Mouse (Mus musculus): ENCODE measurements around the gene Nsl1. TPM values are rescaled to one million over a fixed set of nuclear protein-coding genes. Genes with fewer than 3 reads are reported as not detected.

Gene Nsl1
- polyA plus RNA-seq, 1 experiment from 2014 or later: 24.2 TPM

- WGBS (ENCODE audit: insufficient replicate concordance): 29% methylated on average over 4 of the region's 4 CpGs
- H3K36me3 ChIP-seq: no peaks in the 10 kb centered on the region
- H3K27me3 ChIP-seq (replicated peaks): peaks cover 5% of the 10 kb centered on the region; the same call in 1 of the 2 replicates
- no peak for ATAC-seq
- H3K27ac ChIP-seq: no peak overlapping the region
- H3K9ac ChIP-seq: no peak overlapping the region
- H3K4me1 ChIP-seq: 0 out of 2 replicates have a peak, but pooled peaks cover 5% of the 10 kb centered on the region
- no peak overlapping the region for H3K4me3 ChIP-seq
- no peaks in the 10 kb centered on the region for H3K9me3 ChIP-seq (replicated peaks)
- no peak overlapping the region for H3K4me2 ChIP-seq
Measured at GRCm38 (mm10) chr1:191035649-191036048, 27.2 kb upstream of the Nsl1 start.

DNA sequence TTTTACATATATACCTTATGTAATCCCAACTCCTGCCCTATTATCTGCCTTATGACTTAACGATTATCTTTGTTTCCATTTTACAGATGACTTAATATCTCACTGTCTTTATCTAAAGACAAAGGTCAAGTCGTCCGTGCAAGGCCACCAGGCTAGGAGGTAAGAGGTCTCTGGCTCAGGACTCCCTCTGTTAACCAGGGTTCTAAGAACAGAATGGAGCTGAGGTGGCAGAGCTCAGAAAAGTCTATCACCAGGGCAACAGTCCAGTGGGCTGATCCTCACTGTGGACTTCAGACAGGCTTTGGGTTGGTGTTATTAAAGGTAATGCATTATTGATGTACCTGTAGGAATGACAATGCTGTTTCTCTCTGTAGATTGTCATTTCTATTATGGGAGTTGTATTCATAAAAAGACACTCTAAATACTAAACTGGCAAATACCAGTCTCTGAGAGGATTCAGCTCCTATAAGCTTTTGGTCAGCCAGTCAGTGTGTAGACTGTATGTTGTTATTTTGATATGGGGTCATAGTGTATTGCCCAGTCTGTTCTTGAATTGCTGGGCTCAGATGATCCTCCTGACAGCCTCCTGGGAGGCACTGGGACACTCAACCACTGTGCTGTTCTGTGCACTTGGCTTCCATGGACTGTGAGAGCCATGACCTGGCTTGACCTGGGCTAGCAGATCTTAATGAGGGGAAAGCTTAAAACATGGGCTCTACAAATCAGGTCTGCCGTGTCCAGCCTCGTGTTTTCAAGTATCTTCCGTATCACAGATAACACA is 26.1 kb upstream of the Nsl1 start, which contains the start of gene Spata45:
Gene Spata45, plus strand, starts transcription at position 86 of the 781 bp plus-strand sequence.
- Histone ChIP-seq H3K9ac (no peak within 1 kb of the TSS), H3K36me3 (no peaks in the 10 kb centered on the region), H3K9me3 (replicated peaks) (no peaks in the 10 kb centered on the region), H3K27ac (no peak within 1 kb of the TSS), H3K4me1 (no peaks in the 10 kb centered on the region), H3K4me2 (no peak within 1 kb of the TSS), H3K4me3 (no peak within 1 kb of the TSS), H3K27me3 (replicated peaks) (peaks cover 5% of the 10 kb centered on the region; the same call in 1 of the 2 replicates)
- 54% methylated on average over 6 of the region's 6 CpGs for WGBS (ENCODE audit: insufficient replicate concordance)
- no peak for ATAC-seq

GRCm38 (mm10) chr1:191037999-191038398 is 24.8 kb upstream of the Nsl1 start:
- peaks cover 7% of the 10 kb centered on the region for H3K4me1 ChIP-seq
- no peak overlapping the region for H3K27ac ChIP-seq
- no peak overlapping the region for H3K9ac ChIP-seq
- H3K27me3 ChIP-seq (replicated peaks): peaks cover 5% of the 10 kb centered on the region; the same call in 1 of the 2 replicates
- H3K9me3 ChIP-seq (replicated peaks): no peaks in the 10 kb centered on the region
- ATAC-seq: no peak
- no peak overlapping the region for H3K4me2 ChIP-seq
- H3K36me3 ChIP-seq: no peaks in the 10 kb centered on the region
- H3K4me3 ChIP-seq: no peak overlapping the region
- 79% methylated on average over 4 of the region's 4 CpGs for WGBS (ENCODE audit: insufficient replicate concordance)

- Histone ChIP-seq H3K9me3 (replicated peaks) (no peaks in the 10 kb centered on the region), H3K9ac (no peak overlapping the region), H3K4me3 (no peak overlapping the region), H3K27ac (no peak overlapping the region), H3K4me1 (peaks cover 26% of the 10 kb centered on the region), H3K36me3 (no peaks in the 10 kb centered on the region), H3K4me2 (no peak overlapping the region), H3K27me3 (replicated peaks) (no peaks in the 10 kb centered on the region)
- ATAC-seq: no peak
Measured at GRCm38 (mm10) chr1:191041352-191041751, 21.5 kb upstream of the Nsl1 start.

GRCm38 (mm10) chr1:191042106-191042505 is 20.7 kb upstream of the Nsl1 start:
- 81% methylated on average over 5 of the region's 5 CpGs for WGBS (ENCODE audit: insufficient replicate concordance)
- no peaks in the 10 kb centered on the region for H3K36me3 ChIP-seq
- no peak overlapping the region for H3K27ac ChIP-seq
- no peaks in the 10 kb centered on the region for H3K27me3 ChIP-seq (replicated peaks)
- no peak overlapping the region for H3K4me2 ChIP-seq
- no peak overlapping the region for H3K9ac ChIP-seq
- peaks cover 26% of the 10 kb centered on the region for H3K4me1 ChIP-seq
- no peaks in the 10 kb centered on the region for H3K9me3 ChIP-seq (replicated peaks)
- no peak overlapping the region for H3K4me3 ChIP-seq
- ATAC-seq: no peak

DNA sequence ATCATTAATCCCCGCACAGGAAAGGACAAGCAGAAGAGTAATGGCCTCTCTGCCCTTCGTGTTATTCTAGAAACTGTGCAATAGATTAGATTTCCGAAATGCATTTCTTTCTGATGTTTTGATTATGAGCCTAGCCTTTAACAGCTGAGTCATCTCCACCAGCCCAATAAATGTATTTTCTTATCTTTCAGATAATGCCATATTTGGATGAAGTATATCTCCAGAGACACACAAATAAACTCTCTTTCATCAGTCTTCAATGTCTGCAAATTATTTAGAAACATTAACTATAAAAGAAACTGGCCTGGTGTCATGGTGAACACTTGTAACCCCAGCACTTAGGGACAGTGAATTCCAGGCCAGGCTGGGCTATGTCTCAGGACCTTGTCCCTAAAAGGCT is 20.1 kb upstream of the Nsl1 start:
- Histone ChIP-seq H3K9ac (no peak overlapping the region), H3K27ac (no peak overlapping the region), H3K4me1 (peaks cover 26% of the 10 kb centered on the region), H3K4me3 (no peak overlapping the region), H3K9me3 (replicated peaks) (no peaks in the 10 kb centered on the region), H3K36me3 (no peaks in the 10 kb centered on the region), H3K27me3 (replicated peaks) (no peaks in the 10 kb centered on the region), H3K4me2 (no peak overlapping the region)
- no peak for ATAC-seq
- WGBS (ENCODE audit: insufficient replicate concordance): 55% methylated on average over 3 of the region's 3 CpGs

DNA sequence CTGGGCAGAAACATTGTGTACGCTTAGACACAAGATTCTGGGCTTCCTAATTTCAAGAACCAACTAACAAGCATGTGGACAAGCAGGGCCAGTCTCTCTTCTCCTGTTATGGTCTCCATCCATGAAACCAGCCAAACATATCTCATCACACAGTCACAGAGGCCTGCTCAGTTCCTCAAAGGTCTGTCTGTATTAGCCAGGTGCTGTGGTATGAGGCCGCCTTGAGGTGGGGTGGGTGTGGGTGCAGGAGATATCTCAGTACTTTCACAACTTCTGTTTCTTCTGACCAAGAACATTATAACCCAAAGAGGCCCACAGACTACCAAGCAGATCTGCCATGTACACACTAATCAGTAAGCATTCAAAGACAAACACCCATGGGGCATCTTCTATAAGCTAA is 17.5 kb upstream of the Nsl1 start:
- ATAC-seq: peak; percentile 86
- WGBS (ENCODE audit: insufficient replicate concordance): 68% methylated on average over 2 of the region's 2 CpGs

DNA sequence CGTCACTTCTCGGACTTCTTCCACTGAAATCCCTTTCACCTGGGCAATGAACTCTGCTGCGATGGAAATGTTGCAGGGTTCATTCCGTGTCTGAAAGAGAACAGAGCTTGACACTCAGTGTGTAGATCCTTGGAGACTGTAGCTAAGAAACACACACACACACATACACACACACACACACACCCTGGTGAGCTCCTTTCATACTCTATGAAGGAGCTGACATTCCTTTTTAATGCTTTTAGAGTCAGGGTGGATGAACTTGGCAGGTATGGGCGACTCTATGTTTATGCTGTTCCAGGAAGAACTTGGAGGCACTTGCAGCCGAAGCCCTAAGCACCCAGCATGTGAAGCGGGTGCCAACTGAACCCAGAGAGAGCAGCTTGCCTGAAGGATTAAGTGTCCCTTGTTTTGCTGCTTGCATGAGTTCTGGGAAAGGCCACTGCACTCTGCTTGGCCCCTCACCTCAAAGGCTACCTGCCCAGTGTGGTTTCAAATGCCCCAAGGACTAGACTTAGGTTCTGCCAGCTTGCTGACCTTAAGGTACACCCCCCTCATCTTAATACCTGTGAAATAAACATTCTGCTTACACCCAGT is 16.5 kb upstream of the Nsl1 start:
- H3K27me3 ChIP-seq (replicated peaks): no peaks in the 10 kb centered on the region
- no peak overlapping the region for H3K9ac ChIP-seq
- peaks cover 26% of the 10 kb centered on the region for H3K4me1 ChIP-seq
- no peak overlapping the region for H3K27ac ChIP-seq
- WGBS (ENCODE audit: insufficient replicate concordance): 76% methylated on average over 7 of the region's 7 CpGs
- no peaks in the 10 kb centered on the region for H3K36me3 ChIP-seq
- H3K4me2 ChIP-seq: no peak overlapping the region
- no peak for ATAC-seq
- H3K9me3 ChIP-seq (replicated peaks): no peaks in the 10 kb centered on the region
- H3K4me3 ChIP-seq: no peak overlapping the region

More for the DNA sequence above, 17.5 kb upstream of the Nsl1 start:
- peak overlapping the region; percentile 28; the same call in 1 of the 2 replicates for H3K27ac ChIP-seq
- no peaks in the 10 kb centered on the region for H3K36me3 ChIP-seq
- no peak overlapping the region for H3K4me3 ChIP-seq
- H3K4me2 ChIP-seq: no peak overlapping the region
- no peaks in the 10 kb centered on the region for H3K9me3 ChIP-seq (replicated peaks)
- H3K27me3 ChIP-seq (replicated peaks): no peaks in the 10 kb centered on the region
- peaks cover 26% of the 10 kb centered on the region for H3K4me1 ChIP-seq
- no peak overlapping the region for H3K9ac ChIP-seq

DNA sequence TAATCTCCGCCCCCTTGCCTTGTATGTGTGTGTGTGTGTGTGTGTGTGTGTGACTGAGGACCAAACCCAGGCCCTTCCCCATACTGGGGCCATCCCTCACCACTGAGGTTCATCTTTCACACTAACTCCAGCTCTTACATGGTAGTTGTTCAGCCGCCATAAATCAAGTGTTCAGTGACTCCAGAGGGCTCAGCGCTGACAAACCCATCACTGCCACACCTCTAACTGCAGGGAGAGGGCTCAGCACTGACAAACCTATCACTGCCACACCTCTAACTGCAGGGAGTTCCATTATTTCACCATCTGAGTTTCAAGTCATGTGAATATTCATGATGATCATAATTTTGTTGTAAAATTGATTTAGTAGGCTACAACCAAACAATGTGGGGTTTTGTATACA is 9.3 kb upstream of the Nsl1 start:
- no peak for ATAC-seq
- H3K4me3 ChIP-seq: no peak overlapping the region
- H3K9ac ChIP-seq: no peak overlapping the region
- H3K4me1 ChIP-seq: peaks cover 36% of the 10 kb centered on the region
- H3K4me2 ChIP-seq: no peak overlapping the region
- H3K27me3 ChIP-seq (replicated peaks): no peaks in the 10 kb centered on the region
- WGBS (ENCODE audit: insufficient replicate concordance): 73% methylated on average over 3 of the region's 3 CpGs
- H3K36me3 ChIP-seq: peaks cover 10% of the 10 kb centered on the region; the same call in 1 of the 2 replicates
- no peak overlapping the region for H3K27ac ChIP-seq
- no peaks in the 10 kb centered on the region for H3K9me3 ChIP-seq (replicated peaks)

GRCm38 (mm10) chr1:191054870-191055532 is 7.8 kb upstream of the Nsl1 start:
- H3K9ac ChIP-seq: no peak overlapping the region; the same call in 1 of the 2 replicates
- ATAC-seq: peak; percentile 91
- H3K27ac ChIP-seq: peak overlapping the region; percentile 70

GRCm38 (mm10) chr1:191055533-191055873 is 7.3 kb upstream of the Nsl1 start:
- ATAC-seq: peak; percentile 72
- Histone ChIP-seq H3K9me3 (replicated peaks) (no peaks in the 10 kb centered on the region), H3K27me3 (replicated peaks) (no peaks in the 10 kb centered on the region), H3K9ac (no peak overlapping the region), H3K36me3 (peaks cover 10% of the 10 kb centered on the region; the same call in 1 of the 2 replicates), H3K4me1 (peaks cover 37% of the 10 kb centered on the region), H3K4me3 (no peak overlapping the region), H3K4me2 (peak overlapping the region; percentile 17), H3K27ac (peak overlapping the region; percentile 70)
- 51% methylated on average over 2 of the region's 2 CpGs for WGBS (ENCODE audit: insufficient replicate concordance)

More at GRCm38 (mm10) chr1:191054870-191055532, 7.8 kb upstream of the Nsl1 start:
- WGBS (ENCODE audit: insufficient replicate concordance): 35% methylated on average over 8 of the region's 8 CpGs
- Histone ChIP-seq H3K36me3 (peaks cover 10% of the 10 kb centered on the region; the same call in 1 of the 2 replicates), H3K27me3 (replicated peaks) (no peaks in the 10 kb centered on the region), H3K9me3 (replicated peaks) (no peaks in the 10 kb centered on the region), H3K4me2 (peak overlapping the region; percentile 17), H3K4me3 (no peak overlapping the region), H3K4me1 (peaks cover 37% of the 10 kb centered on the region)

- no peak for ATAC-seq
- Histone ChIP-seq H3K9ac (no peak overlapping the region), H3K9me3 (replicated peaks) (no peaks in the 10 kb centered on the region), H3K4me2 (no peak overlapping the region), H3K36me3 (peaks cover 10% of the 10 kb centered on the region; the same call in 1 of the 2 replicates), H3K27ac (no peak overlapping the region), H3K4me1 (peaks cover 47% of the 10 kb centered on the region), H3K27me3 (replicated peaks) (no peaks in the 10 kb centered on the region), H3K4me3 (no peak overlapping the region)
- 57% methylated on average over 3 of the region's 3 CpGs for WGBS (ENCODE audit: insufficient replicate concordance)
Measured at GRCm38 (mm10) chr1:191057461-191057860, 5.4 kb upstream of the Nsl1 start.

Data from liver, embryonic 12.5 days (tissue).